Mouse (Mus musculus) forebrain, embryonic 15.5 days (tissue): Measurements from ENCODE around the gene Ppip5k2. TPM values are rescaled to one million over a fixed set of nuclear protein-coding genes. Genes with fewer than 3 reads are reported as not detected.
A peak's percentile ranks its signal among the peaks of the same experiment; 100 is the strongest.

Source experiments
- ATAC-seq: fragments of 200-750 bp; cut with Nextera tagmentation; replicated peaks from 2 replicates; pipeline ENCODE4 v1.8.0; 2017; ENCODE audit warnings: mild to moderate bottlenecking, moderate TSS enrichment, moderate library complexity
- H3K27ac ChIP-seq: fragments of 300-500 bp; sonication (generic); replicated peaks from 2 replicates; pipeline ENCODE4 v1.5.1; 2015; ENCODE audit warnings: mild to moderate bottlenecking, inconsistent platforms
- H3K27me3 ChIP-seq: fragments of 300-500 bp; sonication (generic); 2 replicates; pipeline ENCODE4 v1.6.1; 2015; ENCODE audit warnings: inconsistent platforms
- H3K36me3 ChIP-seq: fragments of 300-500 bp; sonication (generic); 2 replicates; pipeline ENCODE4 v1.6.1; 2015; ENCODE audit warnings: mild to moderate bottlenecking, inconsistent platforms
- H3K4me1 ChIP-seq: fragments of 300-500 bp; sonication (generic); 2 replicates; pipeline ENCODE4 v1.6.1; 2015; ENCODE audit warnings: inconsistent platforms
- H3K4me2 ChIP-seq: fragments of 300-500 bp; sonication (generic); replicated peaks from 2 replicates; pipeline ENCODE4 v1.6.1; 2015; ENCODE audit warnings: mild to moderate bottlenecking, inconsistent platforms
- H3K4me3 ChIP-seq: fragments of 300-500 bp; sonication (generic); 2 replicates; pipeline ENCODE4 v1.5.1; 2015; ENCODE audit warnings: mild to moderate bottlenecking, inconsistent platforms
- H3K9ac ChIP-seq: fragments of 300-500 bp; sonication (generic); replicated peaks from 2 replicates; pipeline ENCODE4 v1.6.1; 2015; ENCODE audit warnings: mild to moderate bottlenecking, inconsistent platforms
- H3K9me3 ChIP-seq: fragments of 300-500 bp; sonication (generic); 2 replicates; pipeline ENCODE4 v1.6.1; 2016; ENCODE audit warnings: inconsistent platforms
- WGBS: fragments of 180-500 bp; shearing (Covaris S2); methylation state at CpG from one replicate; pipeline ENCODE4 v1.1.7; 2015; ENCODE audit warnings: mixed read lengths; 5-methylcytosine and 5-hydroxymethylcytosine counted together
- polyA plus RNA-seq: library from polyadenylated mRNA; unstranded; fragments of >200 nt; fragmentation: Nextera tagmentation; extraction: Ambion mirVana; gene quantifications from 2 replicates; pipeline ENCODE4 v1.2.1, GENCODE M21; 2015

Gene Ppip5k2
- polyA plus RNA-seq, 1 experiment from 2014 or later = 48.5 TPM

DNA sequence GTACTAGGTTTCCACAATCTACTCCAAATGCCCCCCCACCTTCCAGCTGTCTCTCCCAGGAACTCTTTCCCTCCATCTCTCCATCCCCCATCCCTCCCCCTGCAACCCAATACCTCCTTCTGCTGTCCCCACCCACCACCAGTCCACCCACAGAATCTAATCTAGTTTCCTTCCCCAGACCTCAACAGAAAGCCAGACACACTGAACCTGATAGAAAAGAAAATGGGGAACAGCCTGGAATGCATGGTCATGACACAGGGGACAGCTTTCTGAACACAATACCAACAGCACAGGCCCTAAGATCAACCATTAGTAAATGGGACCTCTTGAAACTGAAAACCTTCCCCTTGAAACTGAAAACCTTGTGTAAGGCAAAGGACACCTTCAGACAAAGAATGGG lies 76.4 kb downstream of the Ppip5k2 start:
- no peaks in the 10 kb centered on the region for H3K27me3 ChIP-seq
- H3K4me3 ChIP-seq = no peak overlapping the region
- H3K9me3 ChIP-seq = no peaks in the 10 kb centered on the region
- H3K9ac ChIP-seq = no peak overlapping the region
- no peaks in the 10 kb centered on the region for H3K36me3 ChIP-seq
- no peaks in the 10 kb centered on the region for H3K4me1 ChIP-seq
- H3K27ac ChIP-seq = no peak overlapping the region
- no peak for ATAC-seq
- H3K4me2 ChIP-seq = no peak overlapping the region

DNA sequence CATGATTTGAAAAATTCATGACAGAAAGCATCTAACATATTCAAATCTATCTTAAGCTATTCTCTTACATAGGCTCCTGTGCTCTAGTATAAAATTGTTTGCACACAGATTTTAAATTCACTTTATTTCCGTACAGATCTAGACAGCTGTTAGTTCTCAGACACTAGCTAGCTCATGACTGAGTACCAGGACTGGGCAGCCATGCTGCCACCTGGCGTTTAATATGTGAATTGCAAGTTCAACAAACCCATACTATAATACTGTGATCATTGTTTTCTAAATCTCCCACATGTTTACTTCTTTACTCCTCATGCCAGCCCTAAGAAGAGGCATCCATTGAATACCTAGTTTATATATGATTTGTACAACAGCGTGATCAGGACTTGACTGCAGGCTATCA lies 81.5 kb downstream of the Ppip5k2 start:
- H3K27ac ChIP-seq = no peak overlapping the region
- H3K4me1 ChIP-seq = no peaks in the 10 kb centered on the region
- no peaks in the 10 kb centered on the region for H3K36me3 ChIP-seq
- H3K9ac ChIP-seq = no peak overlapping the region
- H3K9me3 ChIP-seq = no peaks in the 10 kb centered on the region
- ATAC-seq = peak; percentile 71
- WGBS = 14% methylated on average over 3 of the region's 3 CpGs
- no peaks in the 10 kb centered on the region for H3K27me3 ChIP-seq
- no peak overlapping the region for H3K4me3 ChIP-seq
- no peak overlapping the region for H3K4me2 ChIP-seq

DNA sequence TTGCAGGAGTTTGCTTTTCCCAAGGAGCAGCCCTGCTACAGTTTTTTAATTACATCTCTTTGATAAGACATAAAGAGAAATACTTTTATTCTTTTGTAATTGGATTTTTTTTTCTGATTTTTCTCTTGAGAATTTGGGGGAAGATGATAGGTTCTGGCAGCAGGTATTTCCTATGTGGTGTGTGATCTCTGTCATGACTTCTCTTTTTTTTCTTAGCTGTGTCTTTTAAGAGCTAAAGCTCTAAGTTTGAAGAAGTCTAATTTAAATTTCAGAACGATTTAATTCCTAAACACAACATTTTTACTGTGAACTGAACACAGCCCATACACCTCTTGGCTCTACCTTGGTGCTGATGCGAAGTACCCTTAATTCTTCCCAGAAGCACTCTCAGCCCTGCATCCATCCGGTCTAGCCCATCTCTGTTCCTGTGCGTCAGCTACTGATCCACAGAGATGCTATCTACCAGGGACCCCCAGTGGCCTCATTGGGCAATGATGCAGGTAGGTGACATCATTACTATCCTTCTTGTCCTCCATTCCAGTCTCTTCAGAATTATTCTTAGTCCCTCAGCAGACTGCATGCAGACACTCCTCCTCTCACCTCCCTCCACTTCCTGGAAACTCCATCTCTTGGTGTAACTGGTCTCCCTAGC lies 93.6 kb downstream of the Ppip5k2 start:
- no peaks in the 10 kb centered on the region for H3K4me1 ChIP-seq
- no peak for ATAC-seq
- H3K27me3 ChIP-seq = no peaks in the 10 kb centered on the region
- no peak overlapping the region for H3K27ac ChIP-seq
- H3K36me3 ChIP-seq = no peaks in the 10 kb centered on the region
- WGBS = 89% methylated on average over 4 of the region's 4 CpGs
- H3K9me3 ChIP-seq = no peaks in the 10 kb centered on the region
- H3K4me2 ChIP-seq = no peak overlapping the region
- H3K4me3 ChIP-seq = no peak overlapping the region
- H3K9ac ChIP-seq = no peak overlapping the region

DNA sequence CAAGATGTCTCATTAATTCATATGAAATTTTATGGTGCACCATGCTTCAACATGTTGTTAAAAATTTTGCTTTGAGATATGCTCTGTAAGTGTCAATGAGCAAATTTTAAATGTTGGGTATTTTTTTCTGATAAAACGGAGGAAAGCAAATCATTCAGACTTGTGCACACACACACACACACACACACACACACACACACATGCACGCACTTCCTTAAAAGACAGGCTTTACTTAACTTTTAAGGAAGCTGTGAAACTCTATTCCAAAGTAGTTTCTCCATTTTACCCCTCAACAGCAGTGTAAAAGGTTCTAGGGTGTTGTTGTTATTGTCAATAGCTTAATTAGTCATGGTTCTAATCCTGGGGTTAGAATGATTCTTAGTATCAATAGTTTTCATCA lies 94.1 kb downstream of the Ppip5k2 start:
- no peak overlapping the region for H3K4me3 ChIP-seq

DNA sequence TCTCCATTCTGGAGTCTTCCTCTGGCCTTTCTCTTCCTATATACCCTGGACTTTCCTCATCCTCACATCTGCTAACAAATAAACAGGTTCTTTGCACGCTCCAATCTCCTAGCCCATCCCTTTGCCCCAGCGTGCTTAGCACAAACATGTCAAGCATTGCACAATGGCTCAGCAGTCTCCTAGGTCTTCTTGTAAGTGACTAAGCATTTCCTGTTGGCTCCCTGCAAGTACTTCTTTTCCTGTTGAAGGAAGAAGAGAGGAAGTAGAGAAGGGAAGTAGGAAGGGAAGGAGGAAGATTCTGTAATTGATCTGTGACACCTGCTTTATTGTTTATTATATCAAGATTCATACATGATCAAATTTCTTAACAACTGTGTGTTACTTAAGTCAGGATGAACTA lies 97.4 kb downstream of the Ppip5k2 start:
- Histone ChIP-seq H3K9ac (no peak overlapping the region), H3K36me3 (no peaks in the 10 kb centered on the region), H3K27ac (no peak overlapping the region), H3K4me3 (no peak overlapping the region), H3K4me2 (no peak overlapping the region), H3K4me1 (no peaks in the 10 kb centered on the region), H3K9me3 (no peaks in the 10 kb centered on the region), H3K27me3 (no peaks in the 10 kb centered on the region)
- ATAC-seq = no peak
- WGBS = 83% methylated on average over 2 of the region's 2 CpGs

More for the DNA sequence above, 94.1 kb downstream of the Ppip5k2 start:
- Histone ChIP-seq H3K9ac (no peak overlapping the region), H3K4me2 (no peak overlapping the region), H3K27ac (no peak overlapping the region), H3K9me3 (no peaks in the 10 kb centered on the region), H3K36me3 (no peaks in the 10 kb centered on the region), H3K27me3 (no peaks in the 10 kb centered on the region), H3K4me1 (no peaks in the 10 kb centered on the region)
- ATAC-seq = no peak
- 78% methylated on average over 2 of the region's 2 CpGs for WGBS

DNA sequence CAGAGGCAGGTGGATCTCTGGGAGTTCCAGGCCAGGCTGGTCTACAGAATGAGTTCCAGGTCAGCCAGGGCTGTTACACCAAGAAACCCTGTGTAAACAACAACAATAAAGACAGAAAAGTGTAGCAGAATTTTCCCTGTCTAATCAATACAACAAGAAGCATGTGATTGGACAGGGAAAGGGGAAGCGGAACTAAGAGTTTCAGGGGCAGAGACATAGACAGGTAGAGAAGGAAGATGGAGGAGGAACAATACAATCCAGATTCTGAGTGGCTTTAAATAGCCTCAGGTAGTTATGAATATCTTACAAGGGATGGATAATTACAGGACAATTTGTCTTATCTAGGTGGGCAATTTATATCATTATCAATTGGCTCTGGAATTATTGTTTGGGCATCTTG lies 102.9 kb downstream of the Ppip5k2 start:
- H3K4me3 ChIP-seq = no peak overlapping the region
- H3K27ac ChIP-seq = no peak overlapping the region
- no peaks in the 10 kb centered on the region for H3K36me3 ChIP-seq
- H3K4me2 ChIP-seq = no peak overlapping the region
- peaks cover 4% of the 10 kb centered on the region for H3K4me1 ChIP-seq
- no peaks in the 10 kb centered on the region for H3K27me3 ChIP-seq
- no peak for ATAC-seq
- no peak overlapping the region for H3K9ac ChIP-seq
- no peaks in the 10 kb centered on the region for H3K9me3 ChIP-seq
- 97% methylated on average over 1 of the region's 1 CpGs for WGBS

DNA sequence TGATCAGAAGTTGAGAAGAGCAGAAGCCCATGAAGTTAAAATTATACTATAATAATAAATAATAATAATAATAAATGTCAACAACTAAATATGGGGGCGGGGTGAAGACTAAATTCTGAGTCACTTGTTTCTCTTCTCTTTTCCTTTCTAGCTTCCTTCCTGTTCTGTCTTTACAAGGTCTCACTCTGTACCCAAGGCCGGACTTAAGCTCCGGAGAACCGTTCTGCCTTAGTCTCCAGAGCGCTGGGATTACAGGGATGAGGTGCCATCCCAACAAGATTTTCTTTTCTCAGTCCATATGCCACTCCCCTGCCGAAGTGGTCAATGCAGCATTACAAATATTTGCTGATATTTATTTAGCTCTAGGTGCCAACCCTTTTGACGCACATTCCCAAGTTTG lies 107.9 kb downstream of the Ppip5k2 start:
- WGBS = 19% methylated on average over 7 of the region's 7 CpGs
- Histone ChIP-seq H3K4me3 (peak overlapping the region; percentile 79), H3K4me2 (peak overlapping the region; percentile 49), H3K27ac (peak overlapping the region; percentile 99), H3K9ac (peak overlapping the region; percentile 94), H3K9me3 (no peaks in the 10 kb centered on the region), H3K27me3 (no peaks in the 10 kb centered on the region), H3K36me3 (no peaks in the 10 kb centered on the region), H3K4me1 (peaks cover 33% of the 10 kb centered on the region)
- no peak for ATAC-seq

DNA sequence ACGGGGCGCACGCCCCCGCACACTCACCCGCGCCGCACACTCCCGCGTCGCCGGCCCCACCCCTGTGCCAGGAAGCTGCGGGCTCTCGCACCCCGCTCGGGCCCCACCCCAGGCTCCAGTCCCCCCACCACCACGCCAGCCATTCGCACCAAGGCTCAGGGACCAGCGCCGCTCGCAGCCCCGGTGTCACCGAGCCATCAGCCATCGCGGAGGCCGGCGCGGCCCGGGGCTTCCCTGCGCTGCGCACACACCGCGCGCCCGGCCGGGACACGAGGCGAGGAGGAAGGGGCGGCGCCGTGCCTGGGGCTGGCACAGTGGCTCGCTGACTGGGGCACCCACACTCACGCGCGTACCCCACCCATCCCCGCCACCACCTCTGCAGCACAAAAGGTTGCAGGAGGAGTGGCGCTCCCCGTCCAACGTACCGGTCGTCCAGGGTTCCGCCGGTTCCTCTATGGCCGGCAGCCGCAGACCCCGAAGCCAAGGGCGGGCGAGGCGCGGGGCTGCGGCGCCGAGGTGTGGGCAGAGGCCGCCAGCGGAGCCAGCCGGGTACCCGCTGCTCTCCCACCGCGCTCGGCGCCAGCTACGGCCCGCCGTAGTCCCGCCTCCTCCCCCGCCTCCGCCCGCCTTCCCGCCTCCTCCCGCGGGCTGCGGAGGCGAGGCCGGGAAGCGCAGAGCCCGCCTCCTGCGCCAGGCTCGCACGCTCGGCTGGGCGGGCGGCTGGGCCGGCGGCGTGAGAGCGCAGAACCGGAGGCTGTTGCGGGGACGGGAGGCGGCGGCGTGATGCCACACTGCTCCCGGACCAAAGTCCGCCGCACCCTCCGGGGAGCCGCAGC lies 108.6 kb downstream of the Ppip5k2 start, which contains the start of gene D1Ertd622e:
Gene D1Ertd622e (minus strand): TSS at position 669 of the 836 bp plus-strand sequence.
- Histone ChIP-seq H3K4me2 (peak within 1 kb of the TSS; percentile 49), H3K4me3 (peak within 1 kb of the TSS; percentile 79), H3K27me3 (no peaks in the 10 kb centered on the region), H3K27ac (peak within 1 kb of the TSS; percentile 99), H3K36me3 (no peaks in the 10 kb centered on the region), H3K4me1 (peaks cover 40% of the 10 kb centered on the region), H3K9ac (peak within 1 kb of the TSS; percentile 94), H3K9me3 (no peaks in the 10 kb centered on the region)
- ATAC-seq = peak; percentile 95
- under 1% methylated on average over 105 of the region's 106 CpGs for WGBS

DNA sequence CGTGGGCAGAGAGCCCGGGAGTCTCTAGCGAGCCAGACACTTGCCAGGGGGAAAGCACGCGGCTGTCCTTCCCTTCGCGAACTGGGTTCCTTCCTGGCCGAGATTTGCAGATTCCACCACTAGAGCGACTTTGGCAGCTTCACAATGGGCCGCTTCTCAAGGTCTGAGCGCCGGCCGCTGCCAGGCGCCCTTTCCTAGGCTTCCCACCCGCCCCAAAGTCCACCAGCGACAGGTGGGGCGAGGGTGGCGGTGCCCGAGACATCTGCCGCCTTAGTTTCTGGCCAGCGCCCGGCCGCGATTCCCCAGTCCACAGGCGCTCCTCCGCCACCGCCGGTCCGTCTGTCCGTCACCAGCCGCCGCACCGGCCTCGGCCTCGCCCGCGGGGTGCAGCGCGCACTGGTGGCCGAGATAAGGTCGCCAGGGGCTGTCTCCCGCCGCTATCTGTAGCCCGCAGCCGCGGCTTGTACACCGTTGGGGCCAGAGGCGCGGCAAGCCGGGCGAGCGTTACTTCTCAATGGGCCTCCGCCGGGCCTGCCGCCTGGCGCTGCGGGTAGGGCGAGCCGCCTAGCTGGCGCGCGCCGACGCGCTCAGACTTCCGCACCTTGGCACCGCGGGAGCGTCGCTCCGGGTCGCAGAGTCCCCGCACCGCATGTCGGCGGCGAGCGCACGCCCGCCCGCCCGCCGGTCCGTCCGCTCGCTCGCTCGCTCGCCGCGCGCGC lies 109.4 kb downstream of the Ppip5k2 start:
- peak overlapping the region; percentile 94 for H3K9ac ChIP-seq
- H3K4me3 ChIP-seq = peak overlapping the region; percentile 79
- peak overlapping the region; percentile 49 for H3K4me2 ChIP-seq
- no peaks in the 10 kb centered on the region for H3K9me3 ChIP-seq
- peak; percentile 66 for ATAC-seq
- H3K27ac ChIP-seq = peak overlapping the region; percentile 99
- H3K36me3 ChIP-seq = no peaks in the 10 kb centered on the region
- WGBS = under 1% methylated on average over 93 of the region's 93 CpGs
- no peaks in the 10 kb centered on the region for H3K27me3 ChIP-seq
- H3K4me1 ChIP-seq = peaks cover 46% of the 10 kb centered on the region

DNA sequence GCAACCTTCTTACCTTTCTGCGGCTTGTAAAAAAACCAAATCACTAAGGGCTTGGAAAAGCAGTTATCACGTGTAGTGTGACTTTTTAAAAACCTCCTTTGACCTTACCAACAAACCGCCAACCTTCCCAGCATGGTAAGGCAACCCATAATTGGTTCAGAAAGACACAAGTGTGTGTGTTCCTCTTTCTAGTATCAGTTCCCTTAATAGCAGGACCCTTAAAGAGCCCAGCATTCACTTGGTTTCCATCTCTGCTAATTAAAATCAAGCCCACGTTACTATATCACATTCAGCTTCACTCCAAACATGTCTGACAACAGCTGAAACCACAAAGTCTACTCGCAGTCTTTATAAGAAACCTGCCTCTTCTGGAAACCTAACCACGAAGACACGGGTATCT lies 110.8 kb downstream of the Ppip5k2 start:
- Histone ChIP-seq H3K27ac (no peak overlapping the region), H3K27me3 (no peaks in the 10 kb centered on the region), H3K4me2 (peak overlapping the region; percentile 49), H3K9me3 (no peaks in the 10 kb centered on the region), H3K4me1 (peaks cover 60% of the 10 kb centered on the region), H3K36me3 (no peaks in the 10 kb centered on the region), H3K4me3 (peak overlapping the region; percentile 79), H3K9ac (peak overlapping the region; percentile 41)
- ATAC-seq = no peak
- WGBS = 19% methylated on average over 7 of the region's 7 CpGs

DNA sequence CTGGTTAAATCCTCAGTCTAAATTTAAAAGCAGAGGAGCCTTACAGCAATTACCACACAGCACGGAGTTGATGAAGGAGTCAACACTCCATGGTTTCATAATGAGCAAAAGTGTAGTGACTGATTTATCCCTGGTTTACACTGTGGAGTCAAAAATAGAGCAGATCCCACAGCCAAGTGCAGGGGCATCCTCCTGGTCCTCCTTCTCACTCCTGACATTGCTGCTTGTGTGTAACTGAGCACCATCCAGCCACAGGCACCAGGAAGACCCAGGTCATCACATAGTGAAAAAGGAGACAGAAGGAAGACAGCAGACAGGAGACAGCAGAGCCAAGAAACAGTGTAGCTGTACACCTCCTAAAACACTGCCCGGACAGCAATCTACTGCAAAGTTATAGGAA lies 112.4 kb downstream of the Ppip5k2 start:
- 61% methylated on average over 2 of the region's 2 CpGs for WGBS
- Histone ChIP-seq H3K9ac (no peak overlapping the region), H3K4me2 (no peak overlapping the region), H3K4me3 (no peak overlapping the region), H3K9me3 (no peaks in the 10 kb centered on the region), H3K36me3 (no peaks in the 10 kb centered on the region), H3K27ac (no peak overlapping the region), H3K4me1 (peaks cover 72% of the 10 kb centered on the region), H3K27me3 (no peaks in the 10 kb centered on the region)
- no peak for ATAC-seq

DNA sequence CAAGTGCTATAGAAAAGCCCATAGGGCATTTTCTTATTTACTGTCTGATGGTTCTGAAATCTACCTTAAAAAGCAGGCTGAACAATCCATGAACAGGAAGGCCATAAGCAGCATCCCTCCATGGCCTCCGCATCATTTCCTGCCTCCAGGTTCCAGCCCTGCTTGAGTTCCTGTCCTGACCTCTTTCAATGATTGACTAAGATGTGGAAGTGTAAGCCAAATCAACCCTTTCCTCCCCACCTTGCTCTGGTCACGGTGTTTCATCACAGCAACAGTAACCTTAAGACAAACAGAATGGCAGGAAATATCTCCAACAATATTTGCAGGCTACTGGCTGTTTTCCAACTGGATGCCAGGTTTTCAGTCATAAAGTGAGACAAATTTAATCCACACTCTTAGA lies 113.0 kb downstream of the Ppip5k2 start:
- WGBS = 60% methylated on average over 2 of the region's 2 CpGs
- no peak overlapping the region for H3K9ac ChIP-seq
- H3K9me3 ChIP-seq = no peaks in the 10 kb centered on the region
- H3K4me2 ChIP-seq = no peak overlapping the region
- H3K27me3 ChIP-seq = no peaks in the 10 kb centered on the region
- H3K4me3 ChIP-seq = no peak overlapping the region
- peaks cover 69% of the 10 kb centered on the region for H3K4me1 ChIP-seq
- no peaks in the 10 kb centered on the region for H3K36me3 ChIP-seq
- no peak overlapping the region for H3K27ac ChIP-seq
- ATAC-seq = no peak
